Mouse (Mus musculus): Measurements from ENCODE around the gene Fbxw16.
"Not testable (repeated sequence)": the region's sequence is repeated elsewhere in the genome, so short reads cannot be mapped to it uniquely, and the experiment has no call there.

The Fbxw16 gene

DNA sequence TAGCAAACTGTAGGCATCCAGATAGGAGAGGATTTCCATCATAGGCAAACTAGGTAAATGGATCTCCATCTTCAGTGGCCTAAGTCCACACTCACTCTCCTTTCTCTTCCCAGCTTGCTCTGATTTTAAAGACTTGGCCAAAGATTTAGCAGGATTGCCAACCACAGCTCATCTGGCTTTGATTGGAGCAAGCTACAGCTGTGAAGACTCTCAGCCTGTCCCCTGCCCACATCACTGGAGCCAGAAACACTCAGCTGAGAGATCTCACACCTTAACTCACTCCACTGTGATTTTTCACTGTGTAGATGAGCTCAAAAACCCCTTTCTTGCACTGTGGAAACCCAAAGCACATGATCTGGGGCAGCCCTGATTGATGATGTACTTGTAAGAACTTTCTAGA lies at the start of gene Fbxw16:
Gene Fbxw16, minus strand, starts transcription at position 101 of the 400 bp plus-strand sequence.
- no peak for DNase-seq (ENCODE audit: low read depth, low spot score)

- DNase-seq (ENCODE audit: low read depth, low spot score), result not testable (repeated sequence)
Observed at GRCm38 (mm10) chr9:109495775-109496174, 46.8 kb upstream of the Fbxw16 start, which contains the start of gene Fbxw19. TSS of gene Fbxw19 (minus strand) at chr9:109495875.

DNA sequence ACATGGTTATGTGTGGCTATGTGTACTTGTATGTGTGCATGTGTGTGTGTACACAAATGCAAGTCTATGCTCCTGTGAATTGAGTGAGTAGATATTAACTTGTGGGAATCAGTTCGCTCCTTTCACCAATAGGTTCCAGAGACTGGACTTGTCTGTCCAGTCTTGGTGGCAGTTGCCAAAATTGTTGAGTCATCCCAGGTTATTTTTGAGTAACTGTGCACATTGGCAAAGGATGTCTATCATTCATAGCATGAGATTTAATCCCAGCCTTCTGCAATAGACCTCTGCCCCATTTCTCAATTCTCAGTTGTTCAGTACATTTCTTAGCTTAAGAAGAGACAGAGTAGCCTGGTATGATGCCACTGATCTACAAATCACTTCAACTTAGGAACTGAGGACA lies 16.0 kb downstream of the Fbxw16 start:
- DNase-seq (ENCODE audit: low read depth, low spot score), result no peak

DNA sequence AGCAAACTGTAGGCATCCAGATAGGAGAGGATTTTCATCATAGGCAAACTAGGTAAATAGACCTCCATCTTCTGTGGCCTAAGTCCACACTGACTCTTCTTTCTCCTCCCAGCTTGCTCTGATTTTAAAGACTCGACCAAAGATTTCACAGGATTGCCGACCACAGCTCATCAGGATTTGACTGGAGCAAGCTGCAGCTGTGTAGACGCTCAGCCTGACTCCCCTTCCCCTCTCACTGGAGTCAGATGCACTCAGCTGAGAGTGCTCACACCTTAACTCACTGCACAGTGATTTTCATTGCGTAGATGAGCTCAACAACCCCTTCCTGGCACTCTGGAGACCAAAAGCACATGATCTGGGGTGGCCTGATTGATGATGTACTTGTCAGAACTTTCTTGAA lies 44.7 kb downstream of the Fbxw16 start, which contains the start of gene Fbxw22:
Gene Fbxw22, minus strand, starts transcription at position 101 of the 400 bp plus-strand sequence.
- not testable (repeated sequence) for DNase-seq (ENCODE audit: low read depth, low spot score)

Measured in retina, postnatal 7 days (tissue).